Mouse (Mus musculus): ENCODE data around the gene Sdsl. TPM values are rescaled to one million over a fixed set of nuclear protein-coding genes. Genes with fewer than 3 reads are reported as not detected.

The Sdsl gene
- polyA plus RNA-seq, 1 experiment = 0.69 TPM

GRCm38 (mm10) chr5:120440733-120441132, 31.9 kb downstream of the Sdsl start:
- H3K79me3 ChIP-seq (ENCODE audit: low read depth) = no peaks in the 10 kb centered on the region

GRCm38 (mm10) chr5:120439887-120440670, 32.5 kb downstream of the Sdsl start:
- Histone ChIP-seq H3K36me3 (ENCODE audit: control insufficient read depth, insufficient read depth) (no peaks in the 10 kb centered on the region), H3K79me3 (ENCODE audit: low read depth) (no peaks in the 10 kb centered on the region), H3ac (ENCODE audit: control insufficient read depth, insufficient read length, low read depth) (no peak overlapping the region), H3K79me2 (ENCODE audit: control insufficient read depth, insufficient read depth) (no peaks in the 10 kb centered on the region), H3K27me3 (ENCODE audit: control insufficient read depth, insufficient read depth, insufficient read length) (peaks cover 68% of the 10 kb centered on the region), H3K4me3 (ENCODE audit: insufficient read depth, poor library complexity, severe bottlenecking) (no peak overlapping the region)
- TF ChIP-seq FOSL1 (IDR thresholded peaks at IDR 0.05; ENCODE audit: insufficient read depth, low read length, poor library complexity, severe bottlenecking) = no peak

More at GRCm38 (mm10) chr5:120440733-120441132, 31.9 kb downstream of the Sdsl start:
- Histone ChIP-seq H3K27me3 (ENCODE audit: control insufficient read depth, insufficient read depth, insufficient read length) (peaks cover 65% of the 10 kb centered on the region), H3K4me3 (ENCODE audit: insufficient read depth, poor library complexity, severe bottlenecking) (no peak overlapping the region), H3ac (ENCODE audit: control insufficient read depth, insufficient read length, low read depth) (no peak overlapping the region), H3K79me2 (ENCODE audit: control insufficient read depth, insufficient read depth) (no peaks in the 10 kb centered on the region), H3K36me3 (ENCODE audit: control insufficient read depth, insufficient read depth) (no peaks in the 10 kb centered on the region)
- TF ChIP-seq MAX (IDR thresholded peaks at IDR 0.05) = no peak
- TF ChIP-seq CTCF (IDR thresholded peaks at IDR 0.05; ENCODE audit: control insufficient read depth, insufficient read depth, insufficient read length) = peak; percentile 85
- TF ChIP-seq MYOG (IDR thresholded peaks at IDR 0.05; ENCODE audit: control insufficient read depth, extremely low read depth, insufficient read length) = no peak
- TF ChIP-seq FOSL1 (IDR thresholded peaks at IDR 0.05; ENCODE audit: insufficient read depth, low read length, poor library complexity, severe bottlenecking) = no peak
- TF ChIP-seq MYOD1 (IDR thresholded peaks at IDR 0.05; ENCODE audit: control insufficient read depth, insufficient read length, low read depth) = no peak

GRCm38 (mm10) chr5:120438991-120439710, 33.5 kb downstream of the Sdsl start:
- Histone ChIP-seq H3K4me3 (ENCODE audit: insufficient read depth, poor library complexity, severe bottlenecking) (no peak overlapping the region), H3ac (ENCODE audit: control insufficient read depth, insufficient read length, low read depth) (no peak overlapping the region), H3K27me3 (ENCODE audit: control insufficient read depth, insufficient read depth, insufficient read length) (peaks cover 71% of the 10 kb centered on the region), H3K79me3 (ENCODE audit: low read depth) (no peaks in the 10 kb centered on the region), H3K79me2 (ENCODE audit: control insufficient read depth, insufficient read depth) (no peaks in the 10 kb centered on the region), H3K36me3 (ENCODE audit: control insufficient read depth, insufficient read depth) (no peaks in the 10 kb centered on the region)
- TF ChIP-seq USF1 (IDR thresholded peaks at IDR 0.05; ENCODE audit: low read depth) (no peak), CEBPB (IDR thresholded peaks at IDR 0.05; ENCODE audit: low read depth) (no peak), MAX (IDR thresholded peaks at IDR 0.05) (no peak), CTCF (IDR thresholded peaks at IDR 0.05; ENCODE audit: control insufficient read depth, insufficient read depth, insufficient read length) (no peak), MYOG (IDR thresholded peaks at IDR 0.05; ENCODE audit: control insufficient read depth, extremely low read depth, insufficient read length) (no peak), MYOD1 (IDR thresholded peaks at IDR 0.05; ENCODE audit: control insufficient read depth, insufficient read length, low read depth) (no peak), FOSL1 (IDR thresholded peaks at IDR 0.05; ENCODE audit: insufficient read depth, low read length, poor library complexity, severe bottlenecking) (no peak)

- H3K79me3 ChIP-seq (ENCODE audit: low read depth) = no peaks in the 10 kb centered on the region
- TF ChIP-seq CEBPB (IDR thresholded peaks at IDR 0.05; ENCODE audit: low read depth) (no peak), MYOG (IDR thresholded peaks at IDR 0.05; ENCODE audit: control insufficient read depth, extremely low read depth, insufficient read length) (no peak)
- H3K4me3 ChIP-seq (ENCODE audit: insufficient read depth, poor library complexity, severe bottlenecking) = no peak overlapping the region
- H3K79me2 ChIP-seq (ENCODE audit: control insufficient read depth, insufficient read depth) = no peaks in the 10 kb centered on the region
- H3K36me3 ChIP-seq (ENCODE audit: control insufficient read depth, insufficient read depth) = no peaks in the 10 kb centered on the region
- H3K27me3 ChIP-seq (ENCODE audit: control insufficient read depth, insufficient read depth, insufficient read length) = peaks cover 78% of the 10 kb centered on the region
- H3ac ChIP-seq (ENCODE audit: control insufficient read depth, insufficient read length, low read depth) = no peak overlapping the region
Observed at GRCm38 (mm10) chr5:120438469-120438868, 34.1 kb downstream of the Sdsl start.

GRCm38 (mm10) chr5:120437986-120438385, 34.6 kb downstream of the Sdsl start:
- Histone ChIP-seq H3K36me3 (ENCODE audit: control insufficient read depth, insufficient read depth) (no peaks in the 10 kb centered on the region), H3K79me3 (ENCODE audit: low read depth) (no peaks in the 10 kb centered on the region), H3K79me2 (ENCODE audit: control insufficient read depth, insufficient read depth) (no peaks in the 10 kb centered on the region), H3ac (ENCODE audit: control insufficient read depth, insufficient read length, low read depth) (no peak overlapping the region), H3K4me3 (ENCODE audit: insufficient read depth, poor library complexity, severe bottlenecking) (no peak overlapping the region), H3K27me3 (ENCODE audit: control insufficient read depth, insufficient read depth, insufficient read length) (peaks cover 83% of the 10 kb centered on the region)
- TF ChIP-seq USF1 (IDR thresholded peaks at IDR 0.05; ENCODE audit: low read depth) (no peak), MYOG (IDR thresholded peaks at IDR 0.05; ENCODE audit: control insufficient read depth, extremely low read depth, insufficient read length) (no peak), MAX (IDR thresholded peaks at IDR 0.05) (no peak), CEBPB (IDR thresholded peaks at IDR 0.05; ENCODE audit: low read depth) (no peak), CTCF (IDR thresholded peaks at IDR 0.05; ENCODE audit: control insufficient read depth, insufficient read depth, insufficient read length) (no peak), FOSL1 (IDR thresholded peaks at IDR 0.05; ENCODE audit: insufficient read depth, low read length, poor library complexity, severe bottlenecking) (no peak), MYOD1 (IDR thresholded peaks at IDR 0.05; ENCODE audit: control insufficient read depth, insufficient read length, low read depth) (no peak)

- H3K79me2 ChIP-seq (ENCODE audit: control insufficient read depth, insufficient read depth) = no peaks in the 10 kb centered on the region
- no peak for TF ChIP-seq MAX (IDR thresholded peaks at IDR 0.05)
- H3K4me3 ChIP-seq (ENCODE audit: insufficient read depth, poor library complexity, severe bottlenecking) = no peak overlapping the region
- H3K27me3 ChIP-seq (ENCODE audit: control insufficient read depth, insufficient read depth, insufficient read length) = peaks cover 85% of the 10 kb centered on the region
- H3K79me3 ChIP-seq (ENCODE audit: low read depth) = no peaks in the 10 kb centered on the region
- no peaks in the 10 kb centered on the region for H3K36me3 ChIP-seq (ENCODE audit: control insufficient read depth, insufficient read depth)
- H3ac ChIP-seq (ENCODE audit: control insufficient read depth, insufficient read length, low read depth) = no peak overlapping the region
Observed at GRCm38 (mm10) chr5:120437539-120437938, 35.1 kb downstream of the Sdsl start.
